Mouse (Mus musculus): ENCODE data around the gene Cnga4.
"Not testable (repeated sequence)": the region's sequence is repeated elsewhere in the genome, so short reads cannot be mapped to it uniquely, and the experiment has no call there.

The Cnga4 gene

DNA sequence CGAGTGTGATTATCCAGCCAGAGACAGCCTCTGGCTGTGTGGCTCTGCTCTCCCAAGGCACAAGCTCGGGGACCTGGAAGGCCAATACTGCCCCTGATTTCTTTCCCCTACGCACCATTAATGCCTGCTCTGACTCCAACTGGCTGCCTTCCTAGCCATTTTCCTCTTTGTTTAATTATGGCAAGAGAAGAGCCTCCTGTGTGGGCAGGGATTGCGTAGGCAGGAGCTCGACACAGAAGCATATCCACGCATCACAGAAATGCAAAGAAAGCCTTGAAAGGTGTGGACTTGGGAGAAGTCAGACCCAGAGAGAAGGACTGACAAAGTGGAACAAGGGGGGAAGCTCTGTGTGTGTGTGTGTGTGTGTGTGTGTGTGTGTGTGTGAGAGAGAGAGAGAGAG, 10.0 kb downstream of the Cnga4 start:
- DNase-seq (ENCODE audit: low read depth, low spot score) = no peak

DNA sequence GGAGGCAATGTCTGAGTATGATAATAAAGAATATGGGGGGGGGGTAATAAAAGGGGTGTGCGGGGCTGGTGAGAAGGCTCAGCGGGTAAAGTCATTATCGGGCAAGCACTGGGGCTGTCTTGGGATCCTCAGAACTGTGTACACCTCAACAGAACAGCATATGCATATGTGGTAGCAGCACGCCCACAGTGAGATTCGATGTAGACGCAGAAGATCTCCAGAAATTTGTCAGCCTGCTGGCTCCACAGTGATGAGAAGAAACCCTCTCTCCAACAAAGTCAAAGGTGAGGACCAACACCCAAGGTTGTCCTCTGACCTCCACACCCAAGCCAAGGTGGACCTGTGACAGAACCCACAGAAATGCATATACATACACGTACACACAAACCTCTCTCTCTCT, 12.2 kb downstream of the Cnga4 start:
- no peak for DNase-seq (ENCODE audit: low read depth, low spot score)

DNA sequence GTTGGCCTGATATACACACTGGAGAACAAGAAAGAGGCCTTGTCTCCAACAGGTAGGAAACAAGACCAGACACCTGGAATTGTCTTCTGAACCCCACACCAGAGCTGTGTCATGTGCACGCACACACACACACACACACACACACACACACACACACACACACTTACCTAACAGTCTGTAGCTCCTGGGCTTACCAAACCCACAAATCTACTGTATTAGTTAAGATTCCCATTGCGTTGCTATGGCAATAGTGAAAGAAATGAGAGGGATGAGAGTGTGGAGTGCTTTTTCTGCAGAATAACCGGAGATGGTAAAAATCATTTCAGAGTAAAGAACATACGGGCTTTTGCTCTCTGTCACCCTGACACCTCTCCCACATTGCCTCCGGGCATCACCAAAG, 13.7 kb downstream of the Cnga4 start:
- DNase-seq (ENCODE audit: low read depth, low spot score) = no peak

DNA sequence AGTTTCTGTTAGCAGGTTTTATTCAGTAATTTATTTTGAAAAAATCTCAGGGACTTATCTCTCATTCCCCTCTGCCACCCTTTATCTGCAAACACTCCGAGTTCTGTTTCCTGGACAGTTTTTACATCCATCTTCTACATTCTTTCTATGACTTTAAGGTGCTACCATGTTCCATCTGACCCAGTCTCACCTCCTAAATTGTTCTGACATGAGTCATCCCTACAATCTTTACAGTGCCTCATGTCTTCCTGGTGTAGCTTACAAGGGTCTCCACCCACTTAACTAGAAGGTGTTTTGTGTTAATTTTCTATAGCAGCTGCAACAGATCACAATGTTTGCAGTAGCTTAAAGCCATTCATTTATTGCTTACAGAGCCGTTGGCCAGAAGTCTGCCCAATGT, 16.5 kb downstream of the Cnga4 start:
- no peak for DNase-seq (ENCODE audit: low read depth, low spot score)

DNA sequence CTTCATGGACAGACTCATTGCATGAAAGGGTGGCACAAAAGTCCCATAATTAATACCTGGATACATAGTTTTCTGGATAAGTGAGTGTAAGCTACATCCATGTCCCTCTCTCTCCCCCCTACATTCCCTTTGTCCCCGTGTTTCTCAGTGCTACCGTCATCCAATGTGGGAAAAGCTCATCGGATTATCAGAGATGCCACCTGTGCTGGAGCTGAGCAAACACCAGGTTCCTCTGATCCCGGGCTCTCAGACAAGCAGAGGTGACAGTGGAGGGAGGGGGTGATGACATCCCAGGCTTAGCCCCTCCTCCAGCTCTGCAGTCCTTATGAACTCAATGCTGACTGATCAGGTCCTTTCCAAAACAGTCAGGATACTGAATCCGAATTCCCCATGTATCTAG, 20.0 kb downstream of the Cnga4 start:
- DNase-seq (ENCODE audit: low read depth, low spot score) = no peak

DNA sequence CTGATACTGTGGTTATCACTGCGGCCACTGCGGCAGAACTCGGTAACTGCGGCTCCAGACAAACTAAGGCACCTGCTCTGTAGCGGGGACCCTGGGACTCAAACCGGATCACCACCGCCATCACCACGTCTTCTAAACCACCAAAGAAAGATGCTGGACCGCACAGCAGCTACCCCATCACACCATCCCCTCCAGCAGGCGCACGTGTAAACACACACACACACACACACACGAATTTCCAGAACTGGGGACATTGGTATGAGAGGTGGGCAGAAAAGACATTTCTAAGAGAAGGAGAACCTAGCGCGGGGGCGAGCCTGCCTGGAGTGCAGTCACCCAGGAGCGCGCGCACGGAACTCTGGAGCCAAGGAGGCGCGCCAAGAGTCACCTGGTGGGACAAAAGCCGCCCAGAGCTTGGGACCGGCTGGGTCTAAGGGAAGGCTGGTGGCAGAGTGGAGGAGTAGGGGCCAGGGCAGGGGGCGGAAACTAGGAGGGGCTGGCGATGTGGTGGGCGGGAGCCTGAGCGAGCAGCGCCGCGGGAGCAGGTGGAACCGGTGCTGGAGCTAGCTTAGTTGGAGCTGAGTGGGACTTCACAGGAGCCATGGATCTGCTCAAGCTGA, 21.2 kb downstream of the Cnga4 start, which contains the start of gene Cckbr:
Gene Cckbr, plus strand, starts transcription at position 308 of the 620 bp plus-strand sequence.
- no peak for DNase-seq (ENCODE audit: low read depth, low spot score)

DNA sequence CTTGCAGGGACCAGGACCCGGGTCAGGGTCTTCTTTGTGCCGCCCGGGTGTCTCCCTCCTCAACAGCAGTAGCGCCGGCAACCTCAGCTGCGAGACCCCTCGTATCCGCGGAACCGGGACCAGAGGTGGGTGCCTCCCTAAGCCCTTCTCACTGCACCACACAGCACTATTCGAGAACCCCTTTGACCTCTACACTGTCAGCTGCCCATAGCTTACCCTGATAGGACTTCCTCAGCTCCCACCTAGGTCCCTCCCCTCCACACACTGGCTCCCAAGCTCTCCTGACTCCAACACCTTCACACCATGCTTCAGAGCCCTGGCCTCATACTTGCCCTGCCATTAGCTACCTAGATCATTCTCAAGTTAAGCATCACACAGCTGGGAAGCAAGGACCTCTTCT, 21.7 kb downstream of the Cnga4 start:
- no peak for DNase-seq (ENCODE audit: low read depth, low spot score)

DNA sequence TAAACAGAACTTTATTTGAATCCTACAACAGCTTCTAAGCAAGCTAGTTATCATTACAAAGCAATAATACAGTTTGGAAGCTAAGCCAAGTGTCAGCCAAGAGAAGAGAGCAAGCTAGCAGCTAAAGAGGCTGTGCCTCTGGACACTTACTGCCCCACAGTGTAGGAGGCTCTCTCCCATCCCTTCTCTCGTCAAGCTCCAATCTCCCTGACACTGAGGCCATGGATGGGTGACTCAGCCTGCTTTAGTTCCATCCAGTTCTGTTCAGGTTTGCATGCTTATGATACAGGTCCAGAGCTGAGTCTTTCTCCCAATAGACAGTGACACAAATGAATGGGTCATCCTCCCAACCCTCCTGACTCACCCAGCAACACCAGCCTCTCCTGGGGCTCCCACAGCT, 27.7 kb downstream of the Cnga4 start:
- no peak for DNase-seq (ENCODE audit: low read depth, low spot score)

DNA sequence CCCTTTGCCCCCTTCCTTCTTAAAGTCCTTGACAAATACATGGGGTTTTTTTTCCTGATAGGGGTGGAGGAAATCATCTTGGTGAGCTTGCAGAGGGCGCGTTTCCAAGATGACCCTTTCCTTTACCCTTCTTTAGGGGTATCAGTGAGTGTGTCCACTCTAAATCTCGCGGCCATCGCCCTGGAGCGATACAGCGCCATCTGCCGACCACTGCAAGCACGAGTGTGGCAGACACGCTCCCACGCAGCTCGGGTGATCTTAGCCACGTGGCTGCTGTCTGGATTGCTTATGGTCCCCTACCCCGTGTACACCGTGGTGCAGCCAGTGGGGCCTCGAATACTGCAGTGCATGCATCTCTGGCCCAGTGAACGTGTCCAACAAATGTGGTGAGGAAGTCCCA, 29.5 kb downstream of the Cnga4 start:
- DNase-seq (ENCODE audit: low read depth, low spot score) = no peak

DNA sequence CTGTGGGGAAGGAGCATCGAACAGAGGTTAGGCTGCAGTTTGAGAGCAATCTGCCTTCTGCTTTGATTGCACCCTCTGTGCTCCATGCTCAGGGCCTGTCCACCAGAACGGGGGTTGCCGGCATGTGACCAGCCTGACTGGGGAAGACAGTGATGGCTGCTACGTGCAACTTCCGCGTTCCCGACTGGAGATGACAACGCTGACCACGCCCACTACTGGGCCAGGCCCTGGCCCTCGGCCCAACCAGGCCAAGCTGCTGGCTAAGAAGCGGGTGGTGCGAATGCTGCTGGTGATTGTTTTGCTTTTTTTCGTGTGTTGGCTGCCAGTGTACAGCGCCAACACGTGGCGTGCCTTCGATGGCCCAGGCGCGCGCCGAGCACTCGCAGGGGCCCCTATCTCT, 30.4 kb downstream of the Cnga4 start:
- DNase-seq (ENCODE audit: low read depth, low spot score) = no peak

DNA sequence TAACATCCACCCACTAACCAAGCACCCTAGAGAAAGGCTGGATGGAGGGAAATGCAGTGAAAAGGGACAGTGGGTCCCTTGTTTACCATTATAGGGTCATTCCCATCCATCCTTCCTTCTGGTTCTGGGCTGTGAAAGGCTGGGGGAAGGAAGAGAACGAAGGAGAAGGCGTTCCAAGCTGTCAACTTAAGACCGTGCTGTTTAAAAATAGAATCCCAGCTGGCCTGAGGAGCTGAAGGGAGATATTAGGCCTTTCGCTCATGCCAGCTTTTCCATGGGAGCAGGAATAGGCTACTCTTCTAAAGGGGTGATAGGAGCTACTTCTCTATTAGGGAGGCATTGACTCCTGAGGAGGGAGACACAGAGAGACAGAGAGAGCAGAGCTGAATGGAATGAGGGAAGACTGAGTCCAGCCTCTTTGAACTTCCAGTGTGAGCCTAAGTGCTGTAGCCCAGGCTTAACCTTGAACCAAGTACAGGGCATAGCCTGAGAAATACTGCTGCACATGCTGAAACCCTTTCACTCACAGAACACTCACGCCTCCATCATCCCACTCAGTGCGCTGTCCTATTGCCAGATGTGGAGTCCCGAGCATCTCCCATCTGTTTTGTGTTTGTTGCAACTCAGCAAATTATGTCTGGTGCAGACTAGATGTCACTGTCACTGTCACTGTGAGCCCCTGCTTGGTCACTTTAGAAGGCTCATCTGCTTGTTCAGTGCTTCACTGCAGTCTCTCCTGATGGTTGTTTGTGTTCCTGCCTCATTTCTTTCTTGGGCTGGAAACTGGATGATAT, 33.8 kb downstream of the Cnga4 start:
- DNase-seq (ENCODE audit: low read depth, low spot score) = no peak

DNA sequence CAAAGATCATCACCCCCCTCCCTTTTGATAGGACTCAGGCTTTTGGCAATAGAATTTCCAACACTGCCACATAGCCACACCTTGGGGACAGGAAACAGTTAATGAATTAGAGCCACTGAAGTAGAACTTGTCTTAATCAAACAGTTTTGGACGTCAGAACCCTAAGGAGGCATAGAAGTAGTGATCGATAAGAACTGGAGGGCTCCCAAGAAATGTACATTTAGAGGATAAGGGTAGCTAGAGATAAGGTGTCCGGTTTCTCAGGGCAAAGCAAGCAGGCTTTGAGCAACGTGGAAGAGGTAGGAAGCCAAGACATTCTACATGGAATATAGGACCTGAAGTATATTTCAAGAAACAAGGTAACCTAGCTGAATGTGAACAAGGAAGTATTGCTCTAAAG, 37.1 kb downstream of the Cnga4 start:
- DNase-seq (ENCODE audit: low read depth, low spot score) = no peak

DNA sequence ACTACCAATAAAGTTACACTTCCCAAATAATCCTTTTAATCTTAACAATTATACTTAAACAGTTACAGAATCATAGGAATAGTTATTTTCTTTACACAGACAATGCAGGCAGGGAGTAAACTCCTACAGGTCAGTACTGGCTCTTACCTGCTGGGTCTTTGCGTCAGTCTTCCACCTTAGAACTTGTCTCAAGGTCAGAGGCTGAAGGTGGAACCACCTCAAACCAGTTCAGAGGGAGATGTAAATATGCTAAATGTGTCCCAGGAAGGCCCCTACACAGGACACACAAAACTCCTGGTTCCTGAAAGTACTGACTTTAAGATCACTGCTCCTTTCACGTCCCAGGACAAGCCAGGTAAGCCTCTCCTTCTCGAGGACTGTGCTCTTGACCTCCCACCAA, 40.7 kb downstream of the Cnga4 start:
- DNase-seq (ENCODE audit: low read depth, low spot score) = no peak

DNA sequence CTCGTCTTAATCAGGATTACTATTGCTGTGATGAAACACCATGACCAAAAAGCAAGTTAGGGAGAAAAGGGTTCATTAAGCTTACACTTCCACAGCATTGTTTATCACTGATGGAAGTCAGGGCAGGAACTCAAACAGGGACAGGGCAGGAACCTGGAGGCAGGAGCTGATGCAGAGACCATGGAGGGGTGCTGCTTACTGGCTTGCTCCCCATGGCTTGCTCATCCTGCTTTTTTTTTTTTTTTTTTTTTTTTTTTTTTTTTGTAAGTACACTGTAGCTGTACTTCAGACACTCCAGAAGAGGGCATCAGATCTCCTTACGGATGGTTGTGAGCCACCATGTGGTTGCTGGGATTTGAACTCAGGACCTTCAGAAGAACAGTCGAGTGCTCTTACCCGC, 49.0 kb downstream of the Cnga4 start:
- DNase-seq (ENCODE audit: low read depth, low spot score) = not testable (repeated sequence)
